Mouse (Mus musculus) hindbrain, embryonic 13.5 days (tissue): ENCODE data around the gene Ssx9. TPM values are rescaled to one million over a fixed set of nuclear protein-coding genes. Genes with fewer than 3 reads are reported as not detected.
"Not testable (repeated sequence)": the region's sequence is repeated elsewhere in the genome, so short reads cannot be mapped to it uniquely, and the experiment has no call there.

Experiments
- ATAC-seq: fragments of 200-750 bp; cut with Nextera tagmentation; 2 replicates; pipeline ENCODE4 v1.8.0; 2017; ENCODE audit warnings: moderate TSS enrichment; ENCODE audit not compliant: low FRiP score
- H3K27ac ChIP-seq: fragments of 300-500 bp; sonication (generic); 2 replicates; pipeline ENCODE4 v1.5.1; 2015; ENCODE audit warnings: inconsistent platforms, mild to moderate bottlenecking, moderate library complexity
- H3K27me3 ChIP-seq: fragments of 300-500 bp; sonication (generic); 2 replicates; pipeline ENCODE4 v1.6.1; 2015; ENCODE audit warnings: mild to moderate bottlenecking, inconsistent platforms
- H3K36me3 ChIP-seq: fragments of 300-500 bp; sonication (generic); 2 replicates; pipeline ENCODE4 v1.6.1; 2015; ENCODE audit warnings: mild to moderate bottlenecking, inconsistent platforms
- H3K4me1 ChIP-seq: fragments of 300-500 bp; sonication (generic); replicated peaks from 2 replicates; pipeline ENCODE4 v1.6.1; 2015; ENCODE audit warnings: inconsistent platforms
- H3K4me2 ChIP-seq: fragments of 300-500 bp; sonication (generic); 2 replicates; pipeline ENCODE4 v1.6.1; 2015; ENCODE audit warnings: inconsistent platforms, mild to moderate bottlenecking, moderate library complexity
- H3K4me3 ChIP-seq: fragments of 300-500 bp; sonication (generic); 2 replicates; pipeline ENCODE4 v1.5.1; 2015; ENCODE audit warnings: mild to moderate bottlenecking, inconsistent platforms
- H3K9ac ChIP-seq: fragments of 300-500 bp; sonication (generic); 2 replicates; pipeline ENCODE4 v1.6.1; 2015; ENCODE audit warnings: mild to moderate bottlenecking, inconsistent platforms
- H3K9me3 ChIP-seq: fragments of 300-500 bp; sonication (generic); 2 replicates; pipeline ENCODE4 v1.6.1; 2016; ENCODE audit warnings: inconsistent platforms
- WGBS: fragments of 180-500 bp; shearing (Covaris S2); methylation state at CpG from one replicate; pipeline ENCODE4 v1.1.7; 2015; 5-methylcytosine and 5-hydroxymethylcytosine counted together
- polyA plus RNA-seq: library from polyadenylated mRNA; unstranded; fragments of >200 nt; fragmentation: Nextera tagmentation; extraction: Ambion mirVana; gene quantifications from 2 replicates; pipeline ENCODE4 v1.2.1, GENCODE M21; 2015

The Ssx9 gene
- polyA plus RNA-seq, result not detected in 2 replicates

GRCm38 (mm10) chrX:8748132-8748531 is at the start of gene Ssx9:
TSS of gene Ssx9 (plus strand) at chrX:8748432.
- 69% methylated on average over 2 of the region's 2 CpGs for WGBS
- H3K36me3 ChIP-seq, H3K4me3 ChIP-seq, ATAC-seq, H3K27ac ChIP-seq, H3K4me1 ChIP-seq, H3K4me2 ChIP-seq, H3K9ac ChIP-seq, H3K27me3 ChIP-seq, H3K9me3 ChIP-seq: not testable (repeated sequence)

GRCm38 (mm10) chrX:8732907-8733306 is 15.3 kb upstream of the Ssx9 start:
- WGBS, result 46% methylated on average over 5 of the region's 5 CpGs
- Histone ChIP-seq H3K9ac (no peak overlapping the region), H3K4me1 (no peaks in the 10 kb centered on the region), H3K4me3 (no peak overlapping the region), H3K27me3 (no peaks in the 10 kb centered on the region), H3K36me3 (no peaks in the 10 kb centered on the region), H3K9me3 (no peaks in the 10 kb centered on the region; the same call in 1 of the 2 replicates), H3K4me2 (no peak overlapping the region), H3K27ac (no peak overlapping the region)
- no peak for ATAC-seq

GRCm38 (mm10) chrX:8803391-8803790 is 55.2 kb downstream of the Ssx9 start, which contains the start of gene Ssxb5:
TSS of gene Ssxb5 (plus strand) at chrX:8803691.
- H3K4me3 ChIP-seq, H3K27me3 ChIP-seq, H3K4me2 ChIP-seq, H3K4me1 ChIP-seq, H3K9me3 ChIP-seq, H3K9ac ChIP-seq, H3K36me3 ChIP-seq, ATAC-seq, H3K27ac ChIP-seq: not testable (repeated sequence)
- WGBS, result 81% methylated on average over 4 of the region's 4 CpGs

Other genes with a start within 250 kb of the Ssx9 start
- not detected in 2 replicates for gene Gm14459, start 223.5 kb upstream of the Ssx9 start, polyA plus RNA-seq
- not detected in 2 replicates for gene Ssxb6, start 200.2 kb upstream of the Ssx9 start, polyA plus RNA-seq
- gene Ssxb3, start 156.6 kb upstream of the Ssx9 start, polyA plus RNA-seq, result not detected in 2 replicates
- gene Ssxb8, start 57.6 kb upstream of the Ssx9 start, polyA plus RNA-seq, result not detected in 2 replicates
- not detected in 2 replicates for gene Ssxb5, start 55.3 kb downstream of the Ssx9 start, polyA plus RNA-seq
- gene Gm6592, start 95.6 kb downstream of the Ssx9 start, polyA plus RNA-seq, result not detected in 2 replicates
- gene Gm5751, start 125.8 kb downstream of the Ssx9 start, polyA plus RNA-seq, result not detected in 2 replicates
- gene B630019K06Rik, start 143.9 kb downstream of the Ssx9 start, polyA plus RNA-seq, result 19.4 and 20.4 TPM in 2 replicates
- not detected in 2 replicates for gene Fthl17b, start 214.5 kb downstream of the Ssx9 start, polyA plus RNA-seq
- gene Fthl17c, start 228.1 kb downstream of the Ssx9 start, polyA plus RNA-seq, result not detected in 2 replicates
- gene Fthl17d, start 238.3 kb downstream of the Ssx9 start, polyA plus RNA-seq, result not detected in 2 replicates